Mouse (Mus musculus) cerebellum, postnatal 25 days (tissue): Measurements from ENCODE around the gene Iqcj.

ENCODE experiments used
- DNase-seq, 2 experiments: peaks; one replicate each; pipeline ENCODE4 v3.0.0; 2021; ENCODE audit warnings: mixed read lengths in 2 of 2

Gene Iqcj

GRCm38 (mm10) chr3:67892026-67892705 is at the start of gene Iqcj, which contains the start of gene Iqschfp:
Gene Iqcj, plus strand, starts transcription at chr3:67892220.
Gene Iqschfp, plus strand, starts transcription at chr3:67892232.
- peak; percentile 13 to 15 for DNase-seq

GRCm38 (mm10) chr3:67852397-67852796 is 39.6 kb upstream of the Iqcj start:
- DNase-seq: no peak

GRCm38 (mm10) chr3:67861524-67861923 is 30.5 kb upstream of the Iqcj start:
- no peak for DNase-seq

GRCm38 (mm10) chr3:67867420-67868065 is 24.5 kb upstream of the Iqcj start:
- DNase-seq: no peak

GRCm38 (mm10) chr3:67869424-67869823 is 22.6 kb upstream of the Iqcj start:
- DNase-seq: no peak

DNA sequence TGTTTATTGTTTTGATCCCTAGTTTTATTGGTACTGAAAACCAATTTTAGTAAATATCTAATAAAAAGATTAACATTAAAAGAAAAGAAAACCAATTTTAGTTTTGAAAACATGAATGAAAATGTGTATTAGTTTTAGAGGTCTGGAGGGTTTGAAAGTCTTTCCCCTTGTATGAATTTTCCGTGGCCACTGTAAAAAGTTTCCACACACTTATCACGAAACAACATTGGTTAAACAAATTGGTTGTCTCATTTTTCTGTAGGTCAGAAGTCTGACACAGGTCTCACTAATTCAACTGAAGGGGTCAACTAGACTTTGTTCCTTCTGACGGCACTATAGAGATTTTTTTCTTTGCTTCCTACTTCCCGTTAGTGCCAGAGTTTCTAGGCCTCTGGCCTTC is 14.8 kb upstream of the Iqcj start:
- DNase-seq: no peak

DNA sequence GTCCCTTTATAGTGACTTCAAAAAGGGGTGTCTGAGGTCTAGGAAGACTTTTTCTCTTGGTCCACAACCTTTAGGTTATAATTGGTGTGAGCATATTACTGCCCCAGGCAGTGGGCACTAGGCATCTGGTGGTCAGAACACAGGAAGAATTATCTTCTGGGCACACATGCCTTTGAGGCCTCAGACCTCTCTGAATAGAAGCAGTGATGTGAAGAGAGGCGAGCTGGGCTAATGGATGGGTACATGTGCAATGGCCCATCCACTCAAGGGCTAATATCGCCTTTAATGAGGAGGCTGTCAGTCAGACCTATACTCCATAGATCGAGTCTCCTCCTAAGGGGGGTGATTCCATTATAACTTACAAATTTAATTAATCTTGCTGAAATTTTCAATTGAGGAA is 7.7 kb upstream of the Iqcj start:
- no peak for DNase-seq

DNA sequence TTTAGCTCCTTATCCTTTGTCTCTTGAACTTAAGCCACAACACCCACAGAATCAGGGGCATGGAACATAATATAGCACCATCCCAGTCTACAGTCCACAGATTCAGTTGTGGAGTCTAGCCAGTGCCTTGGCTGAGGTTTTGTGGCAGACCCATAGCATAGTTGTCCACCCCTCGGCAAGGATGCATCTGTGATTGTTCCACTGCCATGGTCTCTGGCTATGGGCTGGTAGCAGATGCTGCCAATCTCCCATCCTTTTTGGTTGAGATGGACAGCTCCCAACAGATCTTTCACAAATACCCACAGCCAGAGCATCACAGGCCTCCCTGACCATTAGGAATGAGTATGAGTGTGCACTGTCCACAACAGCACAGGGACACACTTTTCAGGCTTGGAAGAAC is 5.8 kb upstream of the Iqcj start:
- DNase-seq: no peak

DNA sequence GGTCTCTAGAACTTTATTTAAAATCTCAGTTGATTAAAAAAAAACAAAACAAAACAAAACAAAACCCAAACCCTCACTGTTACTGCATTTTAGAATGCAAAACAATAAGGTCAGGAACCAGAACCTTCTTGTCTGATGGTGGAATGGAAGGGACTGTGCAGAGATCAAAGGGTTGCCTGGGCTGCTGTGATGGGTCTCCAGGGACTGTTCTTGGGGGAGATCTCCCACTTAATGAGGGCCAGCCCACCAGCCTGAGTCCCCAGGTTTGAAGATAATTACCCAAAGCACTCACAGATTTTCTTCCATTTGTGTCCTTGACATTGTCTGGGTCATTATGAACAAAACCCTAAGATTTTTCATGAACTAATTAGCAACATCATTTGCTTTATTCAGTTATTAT is 4.8 kb upstream of the Iqcj start:
- no peak for DNase-seq

DNA sequence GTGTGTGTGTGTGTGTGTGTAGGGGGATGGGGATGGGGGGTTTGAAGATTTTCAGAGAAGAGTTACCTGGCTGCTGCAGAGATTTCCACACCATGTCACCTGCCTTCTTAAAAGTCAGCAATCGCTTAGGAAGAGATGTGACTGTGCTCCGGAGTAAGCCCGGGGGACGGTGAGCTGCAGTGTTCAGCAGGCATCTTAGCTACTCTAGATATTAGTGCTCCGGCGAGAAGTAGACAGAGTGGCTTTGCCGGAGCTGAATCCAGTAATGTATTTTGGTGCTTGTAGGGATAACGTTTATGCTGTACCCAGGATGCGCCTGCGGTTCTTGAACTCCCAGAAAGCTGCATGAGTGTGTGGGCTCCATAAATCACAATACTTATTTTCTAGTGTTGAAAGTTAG is 748 bp downstream of the Iqcj start:
- DNase-seq: no peak

- no peak for DNase-seq
Observed at GRCm38 (mm10) chr3:67902517-67902916, 10.5 kb downstream of the Iqcj start.

DNA sequence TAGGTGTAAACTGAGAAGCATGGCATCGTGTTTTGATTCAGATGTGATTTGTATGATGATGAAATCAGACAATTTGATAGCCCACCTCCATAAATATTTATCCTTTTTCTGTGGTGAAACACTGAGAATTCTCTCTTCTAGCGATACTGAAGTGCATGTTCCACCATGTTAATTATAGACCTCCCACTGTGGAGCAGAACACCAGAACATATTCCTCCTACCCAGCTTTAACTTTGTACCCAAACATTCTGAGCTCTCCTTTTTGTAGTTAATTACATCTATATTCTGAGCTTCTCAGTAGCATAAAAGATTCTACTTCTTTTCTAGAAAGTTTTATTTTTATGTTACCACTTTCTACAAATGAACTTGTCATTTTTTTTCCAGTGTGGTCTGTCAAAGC is 16.6 kb downstream of the Iqcj start:
- DNase-seq: no peak

DNA sequence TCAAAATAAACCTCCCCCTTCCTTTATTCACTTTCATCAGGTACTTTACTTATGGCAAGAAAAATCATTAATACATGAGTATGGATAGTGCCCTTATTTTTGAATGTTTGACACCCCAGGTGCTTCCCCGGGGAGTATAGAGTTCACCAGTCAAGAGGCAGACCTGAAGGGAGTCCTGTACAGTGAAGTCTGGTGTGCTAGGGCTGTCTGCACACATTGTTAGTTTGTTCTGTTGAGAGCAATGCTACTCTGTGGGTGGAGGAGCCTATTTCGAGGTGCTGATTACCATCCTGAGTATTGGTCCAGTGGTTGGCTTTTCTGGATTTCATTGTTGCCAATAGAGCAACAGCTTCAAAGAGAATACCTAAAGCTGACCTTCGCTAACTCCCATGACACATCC is 26.1 kb downstream of the Iqcj start:
- no peak for DNase-seq

- no peak for DNase-seq
Observed at GRCm38 (mm10) chr3:67918634-67919259, 26.7 kb downstream of the Iqcj start.

GRCm38 (mm10) chr3:67923095-67923494 is 31.1 kb downstream of the Iqcj start:
- DNase-seq: no peak

DNA sequence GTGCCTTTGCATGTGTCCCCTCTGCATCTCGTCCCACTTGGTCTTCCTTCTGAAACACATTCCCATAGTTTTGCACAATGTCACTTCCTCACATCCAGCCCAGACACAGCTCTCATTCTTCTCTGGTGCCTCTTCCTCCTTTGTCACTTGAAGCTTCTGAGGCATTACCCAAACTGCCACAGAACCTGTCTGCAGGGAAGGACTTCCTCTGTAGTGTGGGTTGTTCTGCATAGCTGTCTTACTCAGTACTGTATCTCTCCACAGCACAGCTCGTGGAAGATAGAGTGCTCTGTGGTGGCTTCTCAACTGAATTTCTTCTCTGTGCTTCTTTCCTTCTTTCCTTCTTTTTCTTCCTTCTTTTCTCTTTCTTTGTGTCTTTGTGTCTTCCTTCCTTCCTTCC is 33.4 kb downstream of the Iqcj start:
- no peak for DNase-seq

DNA sequence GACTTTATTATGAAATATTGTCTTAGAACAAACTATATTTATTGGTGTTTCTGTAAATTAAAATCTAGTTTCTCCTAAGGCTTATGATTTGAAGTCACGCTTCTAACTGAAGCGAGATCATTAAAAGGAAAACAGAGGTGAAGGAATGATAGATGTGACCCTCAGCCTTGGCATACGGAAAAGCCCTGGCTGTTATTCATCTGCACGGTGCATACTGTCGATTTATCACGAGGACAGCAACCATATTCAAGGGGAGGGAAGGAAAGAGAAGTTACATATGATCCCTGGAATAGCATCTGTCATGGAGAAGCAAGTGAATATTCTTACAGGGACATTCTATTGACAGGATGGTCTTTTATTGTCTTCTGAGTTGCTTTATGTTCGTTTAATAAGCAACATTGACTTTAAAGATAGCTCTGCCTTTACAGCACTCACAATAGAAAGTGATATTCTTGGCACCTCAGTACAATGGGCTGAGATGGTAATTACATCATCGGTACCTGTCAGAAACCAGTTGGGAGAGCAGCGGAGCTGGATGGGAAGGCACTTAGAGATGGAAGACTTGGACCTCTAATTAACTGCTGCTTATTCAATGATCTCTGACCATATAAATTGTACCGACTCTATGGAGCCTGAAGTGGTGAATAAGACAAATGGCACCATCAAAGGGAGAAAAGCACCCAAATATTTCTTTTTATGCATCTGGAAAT is 38.6 kb downstream of the Iqcj start:
- DNase-seq: no peak

- DNase-seq: no peak
Observed at GRCm38 (mm10) chr3:67931181-67931580, 39.2 kb downstream of the Iqcj start.

GRCm38 (mm10) chr3:67931914-67932313 is 39.9 kb downstream of the Iqcj start:
- no peak for DNase-seq

DNA sequence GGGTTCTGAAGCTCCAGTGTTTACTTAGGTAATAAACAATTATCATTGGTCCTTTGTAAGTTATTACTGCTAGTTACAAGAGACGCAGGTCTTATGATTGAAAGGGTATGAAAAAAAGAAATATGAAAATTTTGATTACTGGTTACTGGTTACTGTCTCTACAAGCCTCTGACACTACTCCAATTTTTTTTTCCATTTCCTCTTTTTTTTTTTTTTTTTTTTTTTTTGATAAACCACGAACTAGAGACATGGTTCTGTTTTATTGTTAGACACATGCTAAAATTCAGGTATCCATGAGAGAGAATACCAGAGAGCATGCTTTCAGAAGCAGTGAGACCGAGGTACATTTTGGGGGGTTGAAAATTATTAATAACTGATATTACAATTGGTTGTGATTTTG is 43.8 kb downstream of the Iqcj start:
- no peak for DNase-seq

- no peak for DNase-seq
Observed at GRCm38 (mm10) chr3:67947000-67947399, 55.0 kb downstream of the Iqcj start.

DNA sequence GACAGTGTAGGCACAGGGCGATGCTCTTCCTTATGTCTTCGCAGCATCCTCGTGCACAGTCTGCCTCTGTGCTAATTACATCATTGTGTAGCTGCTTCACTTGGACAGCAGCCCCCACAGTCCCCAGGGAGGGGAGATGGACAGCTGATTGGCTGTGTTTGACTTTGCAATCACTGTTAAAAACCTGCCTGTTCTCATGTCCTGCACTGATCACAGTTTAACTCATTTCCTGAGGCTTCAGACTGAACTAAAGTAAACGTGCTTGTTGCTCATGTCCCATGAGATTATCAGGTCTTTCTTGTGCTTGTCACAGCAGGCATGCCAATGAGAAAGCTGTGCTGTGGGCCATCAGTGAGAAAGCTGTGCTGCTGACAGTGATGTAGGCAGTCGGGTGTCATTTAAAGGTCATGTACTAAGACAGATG is 60.5 kb downstream of the Iqcj start:
- DNase-seq: no peak

DNA sequence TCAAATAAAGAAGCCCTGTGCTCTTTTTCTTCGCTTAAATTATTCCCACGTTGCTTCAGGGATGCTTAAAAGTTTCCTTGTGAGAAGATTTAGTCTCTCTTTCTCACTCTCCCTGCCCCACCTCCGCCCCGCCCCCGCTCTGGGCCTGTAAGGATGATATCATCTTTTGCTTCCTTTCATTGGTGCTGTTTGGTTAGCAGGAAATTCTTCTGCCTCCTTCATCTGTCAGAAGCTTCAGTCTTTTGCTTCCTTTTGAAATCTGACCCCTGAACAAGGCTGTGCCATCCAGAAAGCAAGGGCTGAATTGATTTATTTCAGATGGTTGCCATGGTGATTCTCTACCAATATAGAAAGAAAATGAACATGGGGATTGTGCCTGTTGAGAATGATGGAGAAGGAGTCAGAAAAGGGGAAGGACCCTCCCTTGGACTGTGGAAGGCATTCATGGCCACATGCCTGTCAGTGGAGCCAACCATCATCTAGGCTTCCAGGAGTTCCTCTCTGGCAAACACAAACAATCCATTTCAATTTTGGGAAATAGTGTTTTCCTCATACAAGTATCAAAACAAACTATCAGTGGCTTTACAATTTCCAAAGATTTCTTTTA is 62.5 kb downstream of the Iqcj start:
- DNase-seq: no peak
